Mouse (Mus musculus) mouse embryonic stem cell (cell line): ENCODE measurements around the gene Rora.

Source experiments
- in situ Hi-C, 2 experiments: fragments of 300-500 bp; cut with MboI; formaldehyde crosslinking; loops; 1 replicate in 1 of 2; 3 replicates in 1 of 2; pipeline ENCODE4 v1.14.3; 2019 to 2020; ENCODE audit warnings: low sequenced_read_pairs in 2 of 2, low pct_unique_long_range_greater_than_20kb in 1 of 2, mixed read lengths in 1 of 2; ENCODE audit not compliant: unreplicated experiment in 1 of 2

The Rora gene

GRCm38 (mm10) chr9:69250326-69250725 is 596.7 kb downstream of the Rora start:
- in situ Hi-C loops = no loop called here

GRCm38 (mm10) chr9:69258506-69258905 is 604.9 kb downstream of the Rora start:
- in situ Hi-C loops = no loop called here

- in situ Hi-C loops = no loop called here
These were observed 605.8 kb downstream of the Rora start for GRCm38 (mm10) chr9:69259382-69259781.

GRCm38 (mm10) chr9:69265151-69265550 is 611.6 kb downstream of the Rora start:
- in situ Hi-C loops = no loop called here

- in situ Hi-C loops = no loop called here
These were observed 616.8 kb downstream of the Rora start for GRCm38 (mm10) chr9:69270374-69270773.

- in situ Hi-C loops = no loop called here
These were observed 617.3 kb downstream of the Rora start for GRCm38 (mm10) chr9:69270931-69271330.

GRCm38 (mm10) chr9:69272884-69273283 is 619.3 kb downstream of the Rora start:
- in situ Hi-C loops = no loop called here

GRCm38 (mm10) chr9:69274766-69275485 is 621.3 kb downstream of the Rora start:
- in situ Hi-C loops = no loop called here

- in situ Hi-C loops = no loop called here
These were observed 623.7 kb downstream of the Rora start for GRCm38 (mm10) chr9:69277256-69277655.

- in situ Hi-C loops = no loop called here
These were observed 631.4 kb downstream of the Rora start for GRCm38 (mm10) chr9:69285011-69285410.

- in situ Hi-C loops = no loop called here
These were observed 634.5 kb downstream of the Rora start for GRCm38 (mm10) chr9:69288113-69288512.

- in situ Hi-C loops = no loop called here
These were observed 635.0 kb downstream of the Rora start for GRCm38 (mm10) chr9:69288586-69288985.

- in situ Hi-C loops = no loop called here
These were observed 635.8 kb downstream of the Rora start for GRCm38 (mm10) chr9:69289056-69290017.

GRCm38 (mm10) chr9:69290018-69290880 is 636.7 kb downstream of the Rora start:
- in situ Hi-C loops = no loop called here

GRCm38 (mm10) chr9:69290881-69291450 is 637.4 kb downstream of the Rora start:
- in situ Hi-C loops = no loop called here

- in situ Hi-C loops = no loop called here
These were observed 637.9 kb downstream of the Rora start for GRCm38 (mm10) chr9:69291451-69291850.

- in situ Hi-C loops = no loop called here
These were observed 638.8 kb downstream of the Rora start for GRCm38 (mm10) chr9:69292353-69292752.
